Mouse (Mus musculus): Measurements from ENCODE around the gene Cage1.

Cage1 gene

GRCm38 (mm10) chr13:37966256-37967051 lies 70.4 kb downstream of the Cage1 start:
- DNase-seq (ENCODE audit: extremely low spot score, low read depth, low spot score) = no peak

GRCm38 (mm10) chr13:37965126-37965914 lies 71.5 kb downstream of the Cage1 start:
- DNase-seq (ENCODE audit: extremely low spot score, low read depth, low spot score) = no peak

GRCm38 (mm10) chr13:37964128-37965087 lies 72.5 kb downstream of the Cage1 start:
- DNase-seq (ENCODE audit: extremely low spot score, low read depth, low spot score) = no peak

GRCm38 (mm10) chr13:37963354-37964007 lies 73.4 kb downstream of the Cage1 start:
- peak; percentile 82 for DNase-seq (ENCODE audit: extremely low spot score, low read depth, low spot score)

- no peak for DNase-seq (ENCODE audit: extremely low spot score, low read depth, low spot score)
Measured at GRCm38 (mm10) chr13:37962541-37962940, 74.3 kb downstream of the Cage1 start.

- no peak for DNase-seq (ENCODE audit: extremely low spot score, low read depth, low spot score)
Measured at GRCm38 (mm10) chr13:37959936-37960335, 76.9 kb downstream of the Cage1 start.

GRCm38 (mm10) chr13:37959239-37959907 lies 77.5 kb downstream of the Cage1 start:
- no peak for DNase-seq (ENCODE audit: extremely low spot score, low read depth, low spot score)

- DNase-seq (ENCODE audit: extremely low spot score, low read depth, low spot score) = no peak
Measured at GRCm38 (mm10) chr13:37958498-37959238, 78.2 kb downstream of the Cage1 start.
